Mouse (Mus musculus) neural tube, embryonic 12.5 days (tissue): ENCODE results near the gene 4931428F04Rik. TPM values are rescaled to one million over a fixed set of nuclear protein-coding genes. Genes with fewer than 3 reads are reported as not detected.
"Not testable (repeated sequence)": the region's sequence is repeated elsewhere in the genome, so short reads cannot be mapped to it uniquely, and the experiment has no call there.

ENCODE experiments used
- ATAC-seq: fragments of 200-750 bp; cut with Nextera tagmentation; 2 replicates; pipeline ENCODE4 v1.8.0; 2017; ENCODE audit warnings: low read depth, mild to moderate bottlenecking, moderate TSS enrichment, moderate library complexity; ENCODE audit not compliant: low FRiP score
- H3K27ac ChIP-seq: fragments of 300-500 bp; sonication (generic); 2 replicates; pipeline ENCODE4 v1.5.1; 2016
- H3K27me3 ChIP-seq: fragments of 300-500 bp; sonication (generic); replicated peaks from 2 replicates; pipeline ENCODE4 v1.6.1; 2016; ENCODE audit warnings: mild to moderate bottlenecking
- H3K36me3 ChIP-seq: fragments of 300-500 bp; sonication (generic); 2 replicates; pipeline ENCODE4 v1.6.1; 2016; ENCODE audit warnings: mild to moderate bottlenecking
- H3K4me1 ChIP-seq: fragments of 300-500 bp; sonication (generic); 2 replicates; pipeline ENCODE4 v1.6.1; 2016
- H3K4me2 ChIP-seq: fragments of 300-500 bp; sonication (generic); replicated peaks from 2 replicates; pipeline ENCODE4 v1.6.1; 2016; ENCODE audit warnings: mild to moderate bottlenecking
- H3K4me3 ChIP-seq: fragments of 300-500 bp; sonication (generic); 2 replicates; pipeline ENCODE4 v1.5.1; 2016
- H3K9ac ChIP-seq: fragments of 300-500 bp; sonication (generic); 2 replicates; pipeline ENCODE4 v1.6.1; 2016; ENCODE audit warnings: mild to moderate bottlenecking
- H3K9me3 ChIP-seq: fragments of 300-500 bp; sonication (generic); 2 replicates; pipeline ENCODE4 v1.6.1; 2016; ENCODE audit warnings: mild to moderate bottlenecking
- WGBS: fragments of 180-500 bp; shearing (Covaris S2); methylation state at CpG from one replicate; pipeline ENCODE4 v1.1.7; 2016; 5-methylcytosine and 5-hydroxymethylcytosine counted together
- polyA plus RNA-seq: library from polyadenylated mRNA; unstranded; fragments of >200 nt; fragmentation: Nextera tagmentation; extraction: Ambion mirVana; gene quantifications from 2 replicates; pipeline ENCODE4 v1.2.1, GENCODE M21; 2016

The 4931428F04Rik gene
- polyA plus RNA-seq, 1 experiment from 2014 or later, result 78.4 TPM

DNA sequence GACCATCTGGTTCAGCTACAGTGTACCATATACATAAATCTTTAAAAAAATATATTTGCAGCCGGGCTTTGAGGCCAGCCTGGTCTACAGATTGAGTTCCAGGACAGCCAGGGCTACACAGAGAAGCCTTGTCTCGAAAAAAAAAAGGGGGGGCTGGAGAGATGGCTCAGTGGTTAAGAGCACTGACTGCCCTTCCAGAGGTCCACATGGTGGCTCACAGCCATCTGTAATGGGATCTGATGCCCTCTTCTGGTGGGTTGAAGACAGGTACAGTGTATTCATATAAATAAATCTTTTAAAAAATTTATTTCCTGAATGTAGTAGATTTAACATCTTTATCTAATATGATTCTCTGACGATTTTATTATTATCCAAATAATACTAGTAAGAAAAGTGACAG is 2.1 kb upstream of the 4931428F04Rik start:
- not testable (repeated sequence) for H3K9me3 ChIP-seq, ATAC-seq, H3K27ac ChIP-seq, H3K4me2 ChIP-seq, H3K9ac ChIP-seq, H3K4me3 ChIP-seq, H3K36me3 ChIP-seq
- Histone ChIP-seq H3K4me1 (peaks cover 26% of the 10 kb centered on the region), H3K27me3 (peaks cover 18% of the 10 kb centered on the region)
- WGBS, result 69% methylated on average over 3 of the region's 3 CpGs

DNA sequence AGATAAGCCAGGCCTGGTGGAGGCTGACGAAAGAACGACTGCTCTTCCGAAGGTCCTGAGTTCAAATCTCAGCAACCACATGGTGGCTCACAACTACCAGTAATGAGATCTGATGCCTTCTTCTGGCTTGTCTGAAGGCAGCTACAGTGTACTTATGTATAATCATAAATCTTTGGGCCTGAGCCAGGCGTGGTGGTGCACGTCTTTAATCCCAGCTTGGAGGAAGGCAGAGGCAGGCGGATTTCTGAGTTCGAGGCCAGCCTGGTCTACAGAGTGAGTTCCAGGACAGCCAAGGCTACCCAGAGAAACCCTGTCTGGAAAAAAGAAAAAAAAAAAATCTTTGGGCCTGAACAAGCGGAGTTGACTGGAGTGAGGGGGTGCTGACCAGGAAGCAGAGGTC is 1.7 kb upstream of the 4931428F04Rik start:
- not testable (repeated sequence) for ATAC-seq, H3K4me2 ChIP-seq, H3K36me3 ChIP-seq, H3K4me3 ChIP-seq, H3K27ac ChIP-seq, H3K9ac ChIP-seq, H3K9me3 ChIP-seq
- Histone ChIP-seq H3K4me1 (peaks cover 30% of the 10 kb centered on the region), H3K27me3 (peaks cover 18% of the 10 kb centered on the region)
- 88% methylated on average over 8 of the region's 8 CpGs for WGBS

DNA sequence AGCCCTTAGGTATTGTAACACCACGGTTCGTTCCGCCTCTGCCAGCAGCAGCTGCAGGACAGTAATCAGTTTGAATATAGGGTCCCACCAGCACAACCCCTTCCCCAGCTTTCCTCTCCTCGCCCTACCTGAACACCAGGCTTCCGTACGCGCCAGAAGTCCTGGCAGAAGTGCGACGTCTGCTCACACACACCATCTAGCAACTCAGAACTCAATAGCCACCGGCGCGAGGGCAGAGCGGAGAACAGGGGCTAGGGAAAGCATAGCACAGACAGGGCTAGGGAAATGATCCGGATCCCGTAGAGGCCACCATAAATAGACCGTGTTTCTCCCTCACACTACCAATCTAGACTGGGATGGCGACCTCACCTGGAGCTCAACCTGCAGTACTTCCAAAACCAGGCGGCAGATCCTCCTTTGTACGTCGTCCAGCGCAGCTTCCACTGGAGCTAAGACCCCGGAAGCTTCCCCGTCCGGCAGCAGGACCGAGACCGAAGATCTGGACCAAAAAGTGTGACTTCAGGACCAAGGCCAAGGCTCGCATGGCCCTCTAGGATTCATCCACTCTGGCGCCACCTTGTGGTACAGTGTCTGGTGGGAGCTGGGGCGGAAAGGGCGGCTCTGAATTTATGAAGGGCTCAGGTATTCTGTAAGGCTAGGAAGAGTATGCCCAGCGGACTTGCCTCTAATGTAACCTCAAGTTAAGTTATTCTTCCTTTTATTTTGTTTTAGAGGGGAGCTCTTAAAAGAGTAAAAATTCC is 1.1 kb upstream of the 4931428F04Rik start:
- Histone ChIP-seq H3K9ac (peak overlapping the region; percentile 41; the same call in 1 of the 2 replicates), H3K27ac (no peak overlapping the region), H3K36me3 (peaks cover under 1% of the 10 kb centered on the region; the same call in 1 of the 2 replicates), H3K4me3 (peak overlapping the region; percentile 42), H3K4me2 (peak overlapping the region; percentile 80), H3K4me1 (peaks cover 33% of the 10 kb centered on the region), H3K9me3 (no peaks in the 10 kb centered on the region), H3K27me3 (peaks cover 18% of the 10 kb centered on the region)
- WGBS, result 7% methylated on average over 31 of the region's 31 CpGs
- no peak for ATAC-seq

DNA sequence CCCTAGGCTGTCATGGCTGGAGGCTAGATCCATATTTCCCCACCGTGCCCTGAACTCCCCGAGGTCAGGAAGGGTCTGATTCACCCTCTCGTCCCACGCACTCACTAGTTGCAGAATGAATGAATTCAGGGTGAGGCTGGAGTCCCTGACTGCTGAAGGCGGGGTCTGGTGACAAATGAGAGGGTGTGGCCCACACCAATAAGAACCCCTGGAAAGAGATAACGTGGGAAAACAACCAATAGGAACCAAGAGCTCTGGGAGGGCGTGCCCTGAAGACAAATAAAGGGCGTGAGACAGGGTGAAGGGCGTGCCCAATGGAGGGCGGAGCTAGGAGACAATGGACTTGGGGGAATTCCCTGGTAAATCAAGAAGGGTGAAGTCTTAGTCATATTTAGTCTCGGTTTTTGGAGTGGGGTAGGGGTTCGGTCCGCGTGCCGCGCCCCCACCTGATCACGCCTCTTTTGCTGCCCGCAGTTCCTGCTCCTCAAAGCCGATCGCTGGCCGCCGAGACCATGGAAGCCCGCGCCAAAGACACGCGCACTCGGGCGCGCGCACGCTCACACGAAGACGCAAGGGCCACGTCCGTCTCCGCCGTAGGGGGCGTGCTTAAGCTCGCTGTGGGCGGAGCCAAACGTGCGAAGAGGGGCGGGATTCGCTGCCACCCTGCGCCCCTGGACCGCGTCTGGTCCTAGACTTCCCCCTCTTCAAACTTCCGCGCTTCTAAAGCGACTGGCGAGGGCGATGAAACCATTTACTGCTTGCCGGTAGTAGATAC is 519 bp downstream of the 4931428F04Rik start:
- Histone ChIP-seq H3K9ac (peak overlapping the region; percentile 41), H3K27ac (peak overlapping the region; percentile 43), H3K9me3 (no peaks in the 10 kb centered on the region), H3K36me3 (peaks cover 15% of the 10 kb centered on the region; the same call in 1 of the 2 replicates), H3K4me3 (peak overlapping the region; percentile 42), H3K4me2 (peak overlapping the region; percentile 80), H3K27me3 (peaks cover 15% of the 10 kb centered on the region), H3K4me1 (peaks cover 36% of the 10 kb centered on the region)
- under 1% methylated on average over 53 of the region's 53 CpGs for WGBS
- ATAC-seq, result peak; percentile 94

DNA sequence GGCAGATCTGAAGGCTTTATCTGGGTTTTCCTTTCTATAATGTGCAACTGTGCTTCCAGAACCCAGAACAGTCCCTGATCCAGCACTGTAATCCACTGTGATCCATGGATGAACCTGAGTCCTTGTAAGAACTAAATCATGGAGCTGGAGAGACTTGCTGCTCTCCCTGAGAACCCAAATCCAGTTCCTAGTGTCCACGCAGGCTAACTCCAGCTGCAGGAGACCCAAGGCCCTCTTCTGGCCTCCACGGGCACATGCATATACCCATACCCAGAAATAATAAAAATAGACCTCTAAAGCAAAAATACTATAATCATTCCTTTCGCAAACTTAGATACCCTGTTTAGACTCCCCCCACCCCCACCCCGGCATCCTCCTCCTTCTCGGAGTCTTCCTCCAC is 1.4 kb downstream of the 4931428F04Rik start:
- peaks cover 36% of the 10 kb centered on the region for H3K4me1 ChIP-seq
- no peaks in the 10 kb centered on the region for H3K9me3 ChIP-seq

DNA sequence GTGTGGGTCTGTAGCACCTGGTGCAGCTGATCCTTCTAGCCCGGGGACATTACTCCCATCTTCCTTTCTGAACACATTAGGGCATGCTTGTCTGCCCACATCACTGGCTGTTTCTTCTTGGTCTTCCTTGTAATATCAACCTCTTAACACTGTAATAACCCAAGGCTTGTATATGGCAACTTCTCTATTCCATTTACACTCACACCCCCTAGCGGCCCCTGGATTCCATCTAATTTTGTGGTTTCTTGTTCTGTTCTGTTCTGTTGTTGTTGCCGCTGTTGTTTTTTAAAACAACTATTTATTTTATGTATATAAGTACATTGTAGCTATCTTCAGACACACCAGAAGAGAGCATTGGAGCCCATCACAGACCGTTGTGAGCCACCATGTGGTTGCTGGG is 2.8 kb downstream of the 4931428F04Rik start:
- peaks cover 19% of the 10 kb centered on the region for H3K27me3 ChIP-seq
- WGBS, result 89% methylated on average over 4 of the region's 4 CpGs
- no peak overlapping the region for H3K9ac ChIP-seq
- peak overlapping the region; percentile 80 for H3K4me2 ChIP-seq
- peaks cover 32% of the 10 kb centered on the region for H3K36me3 ChIP-seq
- no peak overlapping the region for H3K27ac ChIP-seq
- H3K9me3 ChIP-seq, result no peaks in the 10 kb centered on the region
- H3K4me3 ChIP-seq, result no peak overlapping the region
- no peak for ATAC-seq
- peaks cover 36% of the 10 kb centered on the region for H3K4me1 ChIP-seq

More for the DNA sequence above, 1.4 kb downstream of the 4931428F04Rik start:
- H3K4me3 ChIP-seq, result peak overlapping the region; percentile 42
- WGBS, result 88% methylated on average over 5 of the region's 5 CpGs
- H3K27me3 ChIP-seq, result peaks cover 15% of the 10 kb centered on the region
- peak overlapping the region; percentile 80 for H3K4me2 ChIP-seq
- H3K27ac ChIP-seq, result no peak overlapping the region
- H3K9ac ChIP-seq, result peak overlapping the region; percentile 41; the same call in 1 of the 2 replicates
- no peak for ATAC-seq
- peaks cover 20% of the 10 kb centered on the region for H3K36me3 ChIP-seq

DNA sequence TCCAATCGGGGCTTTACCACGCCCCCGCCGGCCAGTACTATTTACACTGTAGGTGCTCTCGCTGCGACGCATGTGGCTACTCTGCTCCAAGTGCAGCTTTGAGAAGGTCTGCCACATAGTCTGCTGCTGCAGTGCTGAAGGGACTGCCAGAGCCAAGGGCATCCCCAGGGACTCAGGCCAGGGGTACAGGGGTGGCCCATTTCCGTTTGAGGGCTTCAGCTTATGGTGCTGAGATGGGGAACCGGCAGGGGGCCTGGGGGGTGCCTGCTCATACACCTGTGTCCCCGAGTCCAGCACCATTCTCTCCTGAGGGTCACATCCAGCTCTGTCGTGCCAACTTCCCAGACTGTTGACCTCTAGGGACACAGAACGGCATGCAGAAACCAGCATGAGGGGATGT is 4.2 kb downstream of the 4931428F04Rik start:
- 43% methylated on average over 12 of the region's 12 CpGs for WGBS
- H3K4me3 ChIP-seq, result no peak overlapping the region
- H3K4me2 ChIP-seq, result peak overlapping the region; percentile 80; the same call in 1 of the 2 replicates
- no peaks in the 10 kb centered on the region for H3K9me3 ChIP-seq
- no peak overlapping the region for H3K27ac ChIP-seq
- peaks cover 23% of the 10 kb centered on the region for H3K27me3 ChIP-seq
- peaks cover 32% of the 10 kb centered on the region for H3K4me1 ChIP-seq
- no peak for ATAC-seq
- no peak overlapping the region for H3K9ac ChIP-seq
- H3K36me3 ChIP-seq, result peaks cover 41% of the 10 kb centered on the region

DNA sequence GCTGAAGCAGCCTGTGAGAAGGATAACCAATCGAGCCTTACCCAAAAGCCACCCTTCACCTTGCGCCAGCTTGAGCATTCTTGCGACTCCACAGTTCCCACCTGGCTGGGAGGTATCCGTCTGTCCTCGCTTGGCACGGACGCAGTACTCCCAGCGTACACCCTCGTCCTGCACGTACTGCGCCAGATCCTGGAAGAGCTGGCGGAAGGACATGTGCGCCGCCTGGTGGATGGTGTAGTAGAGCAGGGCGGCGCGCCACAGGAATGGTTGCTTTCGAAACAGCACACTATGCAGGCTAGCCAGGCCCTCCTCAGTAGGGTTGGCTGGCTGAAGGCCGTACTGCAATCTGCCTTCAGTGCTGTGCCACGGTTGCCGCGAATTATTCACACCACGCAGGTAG is 6.6 kb downstream of the 4931428F04Rik start:
- peak; percentile 37; the same call in 1 of the 2 replicates for ATAC-seq
- Histone ChIP-seq H3K27me3 (peaks cover 41% of the 10 kb centered on the region), H3K9me3 (no peaks in the 10 kb centered on the region), H3K4me2 (no peak overlapping the region), H3K27ac (no peak overlapping the region), H3K36me3 (peaks cover 48% of the 10 kb centered on the region), H3K4me3 (no peak overlapping the region), H3K9ac (no peak overlapping the region), H3K4me1 (peaks cover 17% of the 10 kb centered on the region)
- 21% methylated on average over 23 of the region's 23 CpGs for WGBS

DNA sequence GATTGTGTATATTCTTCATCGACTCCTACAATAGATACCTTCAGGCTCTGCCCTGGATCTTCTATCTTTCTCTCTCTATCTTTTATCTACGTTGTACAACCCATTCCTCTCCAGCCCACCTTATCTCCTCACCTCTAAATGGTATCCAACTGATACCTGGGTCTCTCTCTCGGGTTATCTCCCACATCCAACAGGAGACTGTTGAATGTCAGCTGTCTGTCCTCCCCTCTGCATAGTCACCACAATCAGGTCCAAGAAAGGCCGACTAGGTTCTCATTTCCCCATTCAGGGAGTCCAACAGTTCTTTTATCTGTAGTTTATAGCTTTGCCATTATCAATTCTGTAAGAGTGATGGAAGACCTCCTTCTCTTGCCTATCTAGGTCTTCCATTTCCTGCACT is 7.4 kb downstream of the 4931428F04Rik start:
- H3K4me2 ChIP-seq, result no peak overlapping the region
- no peaks in the 10 kb centered on the region for H3K9me3 ChIP-seq
- no peak for ATAC-seq
- H3K4me1 ChIP-seq, result peaks cover 16% of the 10 kb centered on the region
- no peak overlapping the region for H3K27ac ChIP-seq
- H3K36me3 ChIP-seq, result peaks cover 48% of the 10 kb centered on the region
- no peak overlapping the region for H3K4me3 ChIP-seq
- no peak overlapping the region for H3K9ac ChIP-seq
- H3K27me3 ChIP-seq, result peaks cover 49% of the 10 kb centered on the region
- 86% methylated on average over 4 of the region's 4 CpGs for whole genome bisulfite sequencing

DNA sequence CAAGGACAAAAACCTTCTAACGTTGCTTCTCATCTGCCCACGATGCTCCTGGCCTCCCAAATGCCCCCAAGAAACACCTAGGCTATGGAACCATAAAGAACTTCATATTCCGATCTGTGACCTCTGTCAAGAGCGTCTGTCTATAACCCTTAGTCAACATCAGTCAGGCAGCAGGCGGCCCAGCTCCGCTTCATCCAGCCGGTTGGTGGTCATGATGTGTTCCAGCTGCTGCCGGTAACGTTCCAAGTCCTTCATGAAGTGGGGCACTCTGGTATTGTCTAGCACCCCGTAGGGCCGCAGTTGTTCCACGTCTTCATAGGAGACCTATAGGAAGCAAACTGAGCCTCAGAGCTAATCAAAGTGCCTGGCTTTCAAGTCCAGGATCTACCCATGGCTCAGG is 7.8 kb downstream of the 4931428F04Rik start:
- H3K27ac ChIP-seq, result no peak overlapping the region
- H3K9ac ChIP-seq, result no peak overlapping the region
- ATAC-seq, result no peak
- H3K4me2 ChIP-seq, result no peak overlapping the region
- peaks cover 14% of the 10 kb centered on the region for H3K4me1 ChIP-seq
- peaks cover 53% of the 10 kb centered on the region for H3K27me3 ChIP-seq
- 88% methylated on average over 12 of the region's 12 CpGs for WGBS
- H3K4me3 ChIP-seq, result no peak overlapping the region
- no peaks in the 10 kb centered on the region for H3K9me3 ChIP-seq
- H3K36me3 ChIP-seq, result peaks cover 48% of the 10 kb centered on the region

DNA sequence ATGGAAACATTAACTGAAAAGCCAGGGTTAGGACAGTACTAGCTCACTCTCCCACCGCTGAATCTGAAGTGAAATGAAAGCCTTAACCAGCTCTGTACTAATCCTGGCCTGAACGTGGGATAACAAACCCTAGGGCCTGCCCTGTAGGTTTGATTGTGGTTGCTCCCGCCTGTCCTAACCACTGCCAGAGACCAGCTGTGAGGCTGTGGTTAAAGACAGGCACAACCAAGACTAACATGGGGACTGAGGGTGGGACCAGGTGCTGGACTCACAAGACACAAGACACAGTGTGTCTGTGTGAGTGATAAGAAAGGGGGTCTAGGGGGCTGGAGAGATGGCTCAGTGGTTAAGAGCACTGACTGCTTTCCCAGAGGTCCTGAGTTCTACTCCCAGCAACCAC is 9.1 kb downstream of the 4931428F04Rik start:
- Histone ChIP-seq H3K27ac (no peak overlapping the region), H3K4me1 (peaks cover 19% of the 10 kb centered on the region), H3K4me2 (no peak overlapping the region), H3K36me3 (peaks cover 45% of the 10 kb centered on the region), H3K4me3 (no peak overlapping the region), H3K9ac (no peak overlapping the region), H3K27me3 (peaks cover 66% of the 10 kb centered on the region), H3K9me3 (no peaks in the 10 kb centered on the region)
- 68% methylated on average over 3 of the region's 3 CpGs for WGBS
- ATAC-seq, result no peak

DNA sequence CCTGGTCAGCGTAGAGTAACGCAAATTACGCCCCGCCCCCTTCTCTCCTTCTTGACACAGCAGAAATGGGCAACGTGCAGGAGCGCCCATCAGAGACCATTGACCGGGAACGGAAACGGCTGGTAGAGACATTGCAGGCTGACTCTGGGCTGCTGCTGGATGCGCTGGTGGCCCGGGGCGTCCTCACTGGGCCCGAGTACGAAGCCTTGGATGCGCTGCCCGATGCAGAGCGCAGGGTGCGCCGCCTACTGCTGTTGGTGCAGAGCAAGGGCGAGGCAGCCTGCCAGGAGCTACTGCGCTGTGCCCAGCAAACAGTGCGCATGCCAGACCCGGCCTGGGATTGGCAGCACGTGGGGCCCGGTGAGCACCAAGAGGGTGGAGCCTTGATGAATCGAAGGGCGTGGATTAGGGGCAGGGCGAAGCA is 10.7 kb downstream of the 4931428F04Rik start:
- peaks cover 33% of the 10 kb centered on the region for H3K36me3 ChIP-seq
- H3K4me2 ChIP-seq, result peak overlapping the region; percentile 36
- peaks cover 78% of the 10 kb centered on the region for H3K27me3 ChIP-seq
- no peak overlapping the region for H3K9ac ChIP-seq
- peak overlapping the region; percentile 5; the same call in 1 of the 2 replicates for H3K4me3 ChIP-seq
- no peaks in the 10 kb centered on the region for H3K9me3 ChIP-seq
- no peak overlapping the region for H3K27ac ChIP-seq
- WGBS, result 2% methylated on average over 28 of the region's 28 CpGs
- ATAC-seq, result 0 out of 2 replicates have a peak, but pooled peaks have one; percentile 15
- H3K4me1 ChIP-seq, result peaks cover 18% of the 10 kb centered on the region
